Mouse (Mus musculus) MEL (cell line): ENCODE measurements around the gene Disp3. TPM values are rescaled to one million over a fixed set of nuclear protein-coding genes. Genes with fewer than 3 reads are reported as not detected.

Experiments
- DNase-seq: peaks from one replicate; pipeline ENCODE4 v3.0.0; 2011; ENCODE audit warnings: low read depth, low spot score
- H3K27ac ChIP-seq: 2 replicates; pipeline ENCODE4 v1.5.1; 2012; ENCODE audit warnings: low read depth, mild to moderate bottlenecking, control low read depth, low read length, moderate library complexity; ENCODE audit not compliant: control insufficient read depth
- H3K27me3 ChIP-seq, 2 experiments: fragments of 150-350 bp in 1 of 2; sonication (generic) in 1 of 2; 2 replicates each; pipeline ENCODE4 v1.6.1; 2012; ENCODE audit warnings: low read length in 2 of 2, mild to moderate bottlenecking in 2 of 2, improper control_type of control experiment in 1 of 2, moderate library complexity in 1 of 2; ENCODE audit not compliant: insufficient read depth in 2 of 2, control insufficient read depth in 1 of 2
- H3K36me3 ChIP-seq, 2 experiments: 2 replicates each; pipeline ENCODE4 v1.6.1; 2012 to 2014; ENCODE audit warnings: low read length in 2 of 2, improper control_type of control experiment in 1 of 2, inconsistent platforms in 1 of 2, mild to moderate bottlenecking in 1 of 2; ENCODE audit not compliant: insufficient read depth in 2 of 2, control insufficient read depth in 1 of 2
- H3K4me1 ChIP-seq, 2 experiments: fragments of 150-350 bp in 1 of 2; sonication (generic) in 1 of 2; 2 replicates each; pipeline ENCODE4 v1.6.1; 2012; ENCODE audit warnings: low read length in 2 of 2, improper control_type of control experiment in 1 of 2, mild to moderate bottlenecking in 1 of 2; ENCODE audit not compliant: insufficient read depth in 2 of 2, control insufficient read depth in 1 of 2
- H3K4me3 ChIP-seq, 2 experiments: fragments of 150-350 bp in 1 of 2; sonication (generic) in 1 of 2; 2 replicates each; pipeline ENCODE4 v1.5.1; 2012; ENCODE audit warnings: low read depth in 2 of 2, low read length in 2 of 2, mild to moderate bottlenecking in 2 of 2, moderate library complexity in 2 of 2, control low read depth in 1 of 2, improper control_type of control experiment in 1 of 2; ENCODE audit not compliant: control insufficient read depth in 1 of 2, insufficient read depth in 1 of 2
- H3K79me2 ChIP-seq: 2 replicates; pipeline ENCODE4 v1.6.1; 2012; ENCODE audit warnings: mild to moderate bottlenecking, low read length, moderate library complexity; ENCODE audit not compliant: control insufficient read depth, poor library complexity, insufficient read depth
- H3K9ac ChIP-seq: 2 replicates; pipeline ENCODE4 v1.6.1; 2012; ENCODE audit warnings: low read depth, mild to moderate bottlenecking, control low read depth, low read length, moderate library complexity; ENCODE audit not compliant: control insufficient read depth, poor library complexity, severe bottlenecking
- H3K9me3 ChIP-seq: fragments of 150-350 bp; sonication (generic); replicated peaks from 2 replicates; pipeline ENCODE4 v1.6.1; 2012; ENCODE audit warnings: mild to moderate bottlenecking, low read length, improper control_type of control experiment, moderate library complexity; ENCODE audit not compliant: insufficient read depth
- BHLHE40 ChIP-seq: IDR thresholded peaks from 2 replicates; pipeline ENCODE4 v1.6.1; 2012; ENCODE audit warnings: low read depth, mild to moderate bottlenecking, inconsistent platforms, low read length, improper control_type of control experiment, borderline replicate concordance
- CTCF ChIP-seq, 3 experiments: IDR thresholded peaks in 2 of 3; conservative IDR thresholded peaks in 1 of 3; 2 replicates each; pipeline ENCODE4 v1.5.1; 2011 to 2012; ENCODE audit warnings: low read length in 3 of 3, low read depth in 2 of 3, mild to moderate bottlenecking in 2 of 3, improper control_type of control experiment in 1 of 3, inconsistent platforms in 1 of 3, mixed read lengths in 1 of 3, moderate library complexity in 1 of 3; ENCODE audit not compliant: control insufficient read depth in 1 of 3, insufficient read depth in 1 of 3, poor library complexity in 1 of 3, severe bottlenecking in 1 of 3
- E2F4 ChIP-seq: IDR thresholded peaks from 2 replicates; pipeline ENCODE4 v1.6.1; 2011; ENCODE audit warnings: low read depth, low read length, improper control_type of control experiment, borderline replicate concordance
- ELF1 ChIP-seq: IDR thresholded peaks from 2 replicates; pipeline ENCODE4 v1.6.1; 2014; ENCODE audit warnings: low read depth, mild to moderate bottlenecking, inconsistent platforms, low read length, improper control_type of control experiment, moderate library complexity
- EP300 ChIP-seq, 2 experiments: IDR thresholded peaks; 2 replicates each; pipeline ENCODE4 v1.6.1; 2011; ENCODE audit warnings: improper control_type of control experiment in 2 of 2, low read length in 2 of 2, low read depth in 1 of 2, mild to moderate bottlenecking in 1 of 2
- ETS1 ChIP-seq: IDR thresholded peaks from 2 replicates; pipeline ENCODE4 v1.6.1; 2012; ENCODE audit warnings: low read depth, mild to moderate bottlenecking, inconsistent platforms, low read length, improper control_type of control experiment, moderate library complexity
- GABPA ChIP-seq: IDR thresholded peaks from 2 replicates; pipeline ENCODE4 v1.6.1; 2012; ENCODE audit warnings: low read depth, mild to moderate bottlenecking, inconsistent platforms, low read length, improper control_type of control experiment, moderate library complexity
- GATA1 ChIP-seq: IDR thresholded peaks from 2 replicates; pipeline ENCODE4 v1.6.1; 2011; ENCODE audit warnings: low read depth, low read length, improper control_type of control experiment
- JUND ChIP-seq: IDR thresholded peaks from 2 replicates; pipeline ENCODE4 v1.6.1; 2011; ENCODE audit warnings: low read depth, mild to moderate bottlenecking, improper control_type of control experiment, low read length
- KAT2A ChIP-seq: conservative IDR thresholded peaks from 2 replicates; pipeline ENCODE4 v1.6.1; 2012; ENCODE audit warnings: low read depth, low read length, improper control_type of control experiment, inconsistent platforms
- MAFK ChIP-seq: IDR thresholded peaks from 2 replicates; pipeline ENCODE4 v1.6.1; 2011; ENCODE audit warnings: low read depth, mild to moderate bottlenecking, low read length, improper control_type of control experiment, borderline replicate concordance
- MAZ ChIP-seq: IDR thresholded peaks from 2 replicates; pipeline ENCODE4 v1.6.1; 2012; ENCODE audit warnings: low read depth, mild to moderate bottlenecking, inconsistent platforms, low read length, improper control_type of control experiment
- MEF2A ChIP-seq: IDR thresholded peaks from 2 replicates; pipeline ENCODE4 v1.6.1; 2014; ENCODE audit warnings: low read depth, mild to moderate bottlenecking, inconsistent platforms, low read length, improper control_type of control experiment; ENCODE audit not compliant: poor library complexity, insufficient replicate concordance, severe bottlenecking; ENCODE audit errors: extremely low read depth
- MYB ChIP-seq: IDR thresholded peaks from 2 replicates; pipeline ENCODE4 v1.6.1; 2011; ENCODE audit warnings: mild to moderate bottlenecking, low read depth, low read length, improper control_type of control experiment
- MYC ChIP-seq: IDR thresholded peaks from 2 replicates; pipeline ENCODE4 v1.6.1; 2011; ENCODE audit warnings: low read depth, mild to moderate bottlenecking, low read length, improper control_type of control experiment, moderate library complexity
- NELFE ChIP-seq: IDR thresholded peaks from 2 replicates; pipeline ENCODE4 v1.6.1; 2011; ENCODE audit warnings: low read depth, low read length, improper control_type of control experiment
- NRF1 ChIP-seq: IDR thresholded peaks from 2 replicates; pipeline ENCODE4 v1.6.1; 2014; ENCODE audit warnings: low read depth, mild to moderate bottlenecking, inconsistent platforms, low read length, improper control_type of control experiment, moderate library complexity; ENCODE audit not compliant: poor library complexity, insufficient read depth, severe bottlenecking
- POLR2A ChIP-seq, 2 experiments: IDR thresholded peaks; 2 replicates each; pipeline ENCODE4 v1.6.1; 2011 to 2012; ENCODE audit warnings: low read length in 2 of 2, mild to moderate bottlenecking in 2 of 2, control low read depth in 1 of 2, improper control_type of control experiment in 1 of 2, low read depth in 1 of 2, moderate library complexity in 1 of 2; ENCODE audit not compliant: control insufficient read depth in 1 of 2, insufficient read depth in 1 of 2, poor library complexity in 1 of 2
- POLR2AphosphoS5 ChIP-seq: IDR thresholded peaks from 2 replicates; pipeline ENCODE4 v1.6.1; 2012; ENCODE audit warnings: low read depth, borderline replicate concordance, mild to moderate bottlenecking, inconsistent platforms, low read length, moderate library complexity, mixed read lengths
- RAD21 ChIP-seq: IDR thresholded peaks from 2 replicates; pipeline ENCODE4 v1.6.1; 2011; ENCODE audit warnings: mild to moderate bottlenecking, low read depth, low read length, improper control_type of control experiment
- RCOR1 ChIP-seq: IDR thresholded peaks from 2 replicates; pipeline ENCODE4 v1.6.1; 2012; ENCODE audit warnings: low read depth, mild to moderate bottlenecking, inconsistent platforms, low read length, improper control_type of control experiment
- TAL1 ChIP-seq: IDR thresholded peaks from 2 replicates; pipeline ENCODE4 v1.6.1; 2012; ENCODE audit warnings: mild to moderate bottlenecking, inconsistent platforms, low read length, moderate library complexity, mixed read lengths
- ZC3H11A ChIP-seq: IDR thresholded peaks from 2 replicates; pipeline ENCODE4 v1.6.1; 2012; ENCODE audit warnings: low read depth, mild to moderate bottlenecking, inconsistent platforms, low read length, improper control_type of control experiment
- ZKSCAN1 ChIP-seq: IDR thresholded peaks from 2 replicates; pipeline ENCODE4 v1.6.1; 2012; ENCODE audit warnings: low read depth, mild to moderate bottlenecking, inconsistent platforms, low read length, improper control_type of control experiment, moderate library complexity
- ZMIZ1 ChIP-seq: IDR thresholded peaks from 2 replicates; pipeline ENCODE4 v1.6.1; 2012; ENCODE audit warnings: low read depth, mild to moderate bottlenecking, inconsistent platforms, low read length, improper control_type of control experiment, moderate library complexity
- polyA plus RNA-seq, 2 experiments: library from polyadenylated mRNA; stranded (reverse) in 1 of 2; unstranded in 1 of 2; fragments of >175 nt in 1 of 2; fragments of >200 nt in 1 of 2; gene quantifications; 2 replicates each; pipeline versions ENCODE4 v1.2.1 to v1.2.4; 2012; ENCODE audit warnings: low replicate concordance in 2 of 2, low read depth in 1 of 2; ENCODE audit not compliant: insufficient read length in 2 of 2, insufficient read depth in 1 of 2, missing spikeins in 1 of 2
- total RNA-seq: library from RNA; depleted of rRNA; stranded (reverse); fragments of 300-350 nt; gene quantifications from 2 replicates; pipeline ENCODE4 v1.2.3, GENCODE M21; 2012

The Disp3 gene
- total and polyA plus RNA-seq, 3 experiments = not detected

DNA sequence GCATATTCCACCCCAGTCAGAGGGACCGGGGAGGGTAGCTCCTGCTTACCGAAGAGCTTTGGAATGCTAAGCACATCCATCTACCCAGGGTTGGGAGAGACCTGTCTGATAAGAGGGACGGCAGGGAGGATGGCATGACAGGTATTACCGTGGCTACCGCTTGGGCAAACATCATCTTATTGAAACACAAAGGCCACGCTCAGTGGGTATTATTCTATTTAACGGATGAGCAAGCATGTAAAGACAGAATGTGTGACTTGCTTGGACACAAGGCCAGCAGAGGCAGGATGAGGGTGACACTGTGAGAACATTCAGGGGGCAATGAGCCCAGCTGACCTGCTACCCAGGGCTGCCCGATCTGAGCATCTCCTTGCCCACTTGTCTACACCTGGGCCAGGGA is 51.1 kb downstream of the Disp3 start:
- H3K4me3 ChIP-seq = no peak overlapping the region
- TF ChIP-seq ELF1 (no peak), E2F4 (no peak), NELFE (no peak), MYC (no peak), GATA1 (no peak), KAT2A (no peak), MAFK (no peak), TAL1 (no peak), POLR2AphosphoS5 (no peak), GABPA (no peak), MAZ (no peak), RCOR1 (no peak), MYB (no peak), NRF1 (no peak), RAD21 (no peak), CTCF (IDR thresholded peaks at IDR 0.05 in 2 of 3, conservative IDR thresholded peaks at IDR 0.05 in 1 of 3; ENCODE audit: control insufficient read depth in 1 of 3, insufficient read depth in 1 of 3, low read depth in 2 of 3, low read length in 3 of 3, poor library complexity in 1 of 3, severe bottlenecking in 1 of 3) (no peak), POLR2A (IDR thresholded peaks at IDR 0.05; ENCODE audit: control insufficient read depth in 1 of 2, insufficient read depth in 1 of 2, low read depth in 1 of 2, low read length in 2 of 2, poor library complexity in 1 of 2) (no peak)
- TF ChIP-seq, all 39 proteins: peak for 0

DNA sequence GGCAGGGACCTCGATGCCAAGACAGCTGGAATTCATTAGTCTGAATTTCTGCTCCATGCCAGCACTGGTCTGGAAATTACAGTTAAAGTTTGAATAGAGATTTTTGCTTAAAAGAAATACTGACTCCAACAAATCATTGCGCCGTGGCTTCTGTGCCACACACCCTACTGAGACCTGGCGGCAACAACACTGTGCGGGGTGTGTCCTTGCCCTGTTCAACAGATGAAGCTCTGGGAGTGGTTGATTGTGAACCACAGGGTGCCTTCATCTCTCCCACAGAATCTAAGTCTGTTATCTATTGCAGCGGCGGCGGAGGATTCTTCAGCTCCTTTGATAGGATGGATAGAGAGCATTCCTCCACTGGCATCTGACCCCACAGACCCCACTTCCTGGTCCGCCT is 54.7 kb downstream of the Disp3 start:
- no peak overlapping the region for H3K4me3 ChIP-seq
- TF ChIP-seq MEF2A = no peak
- no peak for TF ChIP-seq RAD21
- no peak for TF ChIP-seq JUND
- TF ChIP-seq E2F4 = no peak
- TF ChIP-seq POLR2AphosphoS5 = no peak
- no peak for TF ChIP-seq ZC3H11A
- TF ChIP-seq MAFK = no peak
- TF ChIP-seq ELF1 = no peak
- TF ChIP-seq NRF1 = no peak
- no peak for TF ChIP-seq CTCF (IDR thresholded peaks at IDR 0.05 in 2 of 3, conservative IDR thresholded peaks at IDR 0.05 in 1 of 3; ENCODE audit: control insufficient read depth in 1 of 3, insufficient read depth in 1 of 3, low read depth in 2 of 3, low read length in 3 of 3, poor library complexity in 1 of 3, severe bottlenecking in 1 of 3)
- TF ChIP-seq GABPA = no peak
- no peak for TF ChIP-seq BHLHE40
- TF ChIP-seq ETS1 = no peak
- TF ChIP-seq EP300 (IDR thresholded peaks at IDR 0.05; ENCODE audit: low read depth in 1 of 2, low read length in 2 of 2) = no peak
- TF ChIP-seq ZMIZ1 = no peak
- TF ChIP-seq RCOR1 = no peak
- TF ChIP-seq ZKSCAN1 = no peak
- no peak overlapping the region for H3K9ac ChIP-seq
- no peak for DNase-seq
- no peaks in the 10 kb centered on the region for H3K79me2 ChIP-seq
- no peaks in the 10 kb centered on the region for H3K9me3 ChIP-seq
- H3K4me1 ChIP-seq = no peaks in the 10 kb centered on the region
- no peaks in the 10 kb centered on the region for H3K36me3 ChIP-seq
- H3K27ac ChIP-seq = no peak overlapping the region
- H3K27me3 ChIP-seq = 0 out of 4 replicates have a peak, but pooled peaks cover 0 to 1% of the 10 kb centered on the region in 2 experiments

More for the DNA sequence above, 51.1 kb downstream of the Disp3 start:
- Histone ChIP-seq H3K36me3 (no peaks in the 10 kb centered on the region), H3K9me3 (no peaks in the 10 kb centered on the region), H3K9ac (no peak overlapping the region), H3K4me1 (no peaks in the 10 kb centered on the region), H3K27me3 (0 out of 4 replicates have a peak, but pooled peaks cover 0 to 1% of the 10 kb centered on the region in 2 experiments), H3K27ac (no peak overlapping the region), H3K79me2 (no peaks in the 10 kb centered on the region)
- no peak for DNase-seq
